Mouse (Mus musculus): ENCODE measurements around the gene Cytip.

Cytip gene

DNA sequence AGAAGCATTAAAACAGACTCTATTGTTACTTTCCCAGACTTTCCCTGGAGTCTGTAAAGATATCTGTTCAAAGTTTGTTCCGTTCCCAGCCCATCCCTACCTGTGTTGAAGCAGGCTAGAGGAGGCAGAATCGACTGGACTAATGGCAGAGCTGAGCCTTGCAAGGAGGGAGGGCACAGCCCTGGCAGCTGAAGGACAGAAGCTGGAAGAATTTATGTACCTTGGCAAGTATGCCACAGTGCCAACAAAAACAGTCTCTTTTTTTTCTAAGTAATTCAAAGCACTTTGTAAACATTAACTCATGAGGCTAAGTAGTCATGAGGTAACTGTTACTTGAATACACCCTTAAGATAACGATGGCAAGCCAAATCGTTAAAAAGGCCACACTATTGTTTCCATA is at the start of gene Cytip:
Cytip (minus strand) TSS at position 187 of the 400 bp plus-strand sequence.
- DNase-seq (ENCODE audit: low read depth) = no peak

DNA sequence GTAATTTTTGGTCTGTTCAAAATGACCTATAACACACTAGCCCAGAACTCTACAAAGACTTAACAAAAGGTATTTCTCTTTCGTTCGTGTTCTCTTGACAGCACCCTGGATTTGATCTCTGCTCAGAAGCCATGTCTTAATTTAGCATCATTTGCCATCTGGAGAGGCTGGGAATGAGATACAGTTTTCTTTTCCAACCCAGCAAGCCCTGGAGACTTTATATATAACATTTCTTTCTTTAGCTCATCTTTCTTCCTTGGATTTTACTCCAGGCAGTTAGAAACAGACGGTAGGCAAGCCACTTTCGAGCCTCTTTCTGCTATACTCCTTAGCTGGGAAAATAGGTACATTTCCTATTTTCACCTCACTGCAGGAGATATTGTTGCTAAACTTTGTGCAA is 45.3 kb upstream of the Cytip start:
- no peak for DNase-seq (ENCODE audit: low read depth)

DNA sequence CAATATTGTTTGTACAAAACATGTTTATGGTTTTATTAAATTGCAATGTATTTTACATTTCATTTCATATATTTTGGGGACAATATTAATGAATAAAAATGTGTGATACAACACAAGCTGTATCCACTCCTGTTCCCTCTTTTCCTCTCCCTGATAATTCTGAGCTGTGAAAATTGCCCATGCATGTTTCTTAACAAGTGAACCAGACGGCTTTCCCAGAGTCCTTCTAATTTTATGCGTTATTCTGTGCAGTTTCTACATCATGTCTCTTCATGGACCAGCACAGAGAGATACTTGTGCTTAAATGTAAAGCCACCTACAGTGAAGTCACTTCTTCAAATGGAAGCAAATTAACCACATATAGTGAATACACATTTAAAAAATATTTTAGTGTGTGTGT is 42.2 kb upstream of the Cytip start:
- DNase-seq (ENCODE audit: low read depth) = no peak

DNA sequence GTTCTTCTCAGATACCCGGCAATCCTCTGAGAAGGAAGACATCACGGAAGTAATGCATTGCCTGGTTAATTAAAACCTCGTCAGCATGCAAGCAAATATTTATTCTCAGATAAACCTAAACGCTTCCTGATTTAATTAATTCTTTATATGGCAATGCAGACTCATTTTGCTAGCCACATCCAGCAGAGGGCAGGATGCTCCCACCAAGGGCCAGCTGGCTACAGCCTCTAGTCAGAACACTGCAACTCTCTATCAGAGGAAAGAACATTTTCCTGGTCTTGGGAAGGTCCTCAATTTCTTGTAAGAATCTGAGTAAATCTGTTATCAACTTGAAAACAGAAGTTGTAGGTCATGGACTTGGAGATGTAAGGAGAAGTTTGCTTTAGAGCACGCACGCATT is 4.1 kb upstream of the Cytip start:
- peak; percentile 61 for DNase-seq (ENCODE audit: low read depth)

DNA sequence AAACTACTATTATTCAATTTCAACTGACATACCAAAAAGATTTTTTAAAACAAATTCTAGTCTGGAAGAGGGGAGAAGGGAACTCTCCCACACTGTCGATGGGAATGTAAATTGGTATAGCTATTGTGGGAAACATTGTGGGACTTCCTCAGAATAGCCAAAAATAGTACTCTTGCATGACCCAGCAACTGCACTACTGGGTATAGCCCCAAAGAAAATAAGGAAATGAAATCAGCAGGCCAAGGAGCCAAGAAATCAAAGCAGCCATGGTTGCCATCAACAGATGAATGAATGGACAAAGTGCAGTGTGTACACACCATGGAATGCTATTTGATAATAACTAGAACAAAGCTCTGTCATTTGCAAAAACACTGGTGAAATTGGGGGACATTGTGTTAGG is 1.5 kb upstream of the Cytip start:
- DNase-seq (ENCODE audit: low read depth) = no peak

DNA sequence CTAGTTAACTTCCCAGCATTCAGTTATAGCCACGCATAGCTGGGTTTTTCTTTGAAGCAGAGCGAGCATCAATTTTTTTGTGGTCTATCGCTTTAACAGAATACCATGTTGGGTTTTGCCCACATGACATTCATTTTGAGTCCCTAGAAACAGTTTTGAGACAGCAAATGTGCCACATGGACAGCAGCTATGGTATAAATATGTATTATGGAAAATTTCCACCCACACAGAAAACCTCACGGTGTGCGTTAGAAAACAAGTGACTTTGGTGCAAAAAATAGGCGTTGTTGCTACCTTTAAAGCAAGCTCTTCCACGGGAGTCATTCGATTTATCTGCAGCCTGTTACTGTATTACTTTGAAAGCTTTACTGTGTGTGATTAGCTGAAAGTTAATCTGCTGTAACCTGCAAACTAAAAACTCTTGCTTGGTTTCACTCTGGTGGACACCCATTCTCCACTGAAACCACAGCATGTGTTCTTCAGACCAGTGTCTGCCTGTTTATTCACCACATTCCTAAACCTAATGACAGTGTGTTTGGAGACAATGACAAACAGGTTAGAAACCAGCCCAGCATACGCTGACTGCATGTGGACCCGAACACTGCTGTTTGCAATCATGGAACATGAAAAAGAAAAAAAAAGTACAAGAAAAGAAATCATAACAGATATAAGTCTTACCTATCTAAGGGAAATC is 763 bp downstream of the Cytip start:
- DNase-seq (ENCODE audit: low read depth) = no peak

DNA sequence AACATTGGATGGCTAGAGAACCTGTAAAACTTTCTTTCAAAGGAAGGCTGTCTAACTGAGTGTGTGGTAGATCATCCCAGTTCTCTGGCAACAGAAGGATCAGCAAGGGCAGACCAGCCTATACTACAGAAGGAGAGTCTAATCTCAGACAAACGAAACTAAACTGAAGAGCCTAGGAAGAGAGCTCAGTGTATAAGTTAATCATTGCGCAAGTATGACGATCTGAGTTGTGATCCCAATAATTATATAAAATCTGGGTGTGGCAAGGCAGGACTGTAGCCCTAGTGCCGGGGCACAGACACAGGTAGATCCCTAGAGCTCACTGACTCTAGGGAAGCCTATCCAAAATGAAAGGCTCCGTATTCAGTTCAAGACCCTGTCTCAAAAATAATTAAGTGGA is 3.2 kb downstream of the Cytip start:
- DNase-seq (ENCODE audit: low read depth) = no peak

DNA sequence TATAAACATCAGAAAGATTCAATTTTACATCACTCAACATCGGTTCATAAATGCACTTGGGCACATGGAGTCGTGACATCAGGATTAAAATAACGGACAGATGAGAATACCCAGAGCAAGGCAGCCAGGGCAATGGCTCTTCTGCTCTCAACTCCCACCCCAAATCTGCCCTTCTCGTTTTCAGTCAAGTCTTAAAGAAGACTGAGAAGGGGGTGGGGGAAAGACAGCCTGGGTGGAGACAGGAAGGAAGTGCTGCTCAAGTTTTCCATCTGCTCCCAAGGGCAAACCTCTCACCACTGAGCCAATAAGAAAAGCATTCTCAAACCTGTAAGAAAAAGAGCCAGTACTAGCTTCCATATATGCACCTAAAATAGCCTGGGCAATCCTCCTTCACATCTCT is 5.8 kb downstream of the Cytip start:
- peak; percentile 65 for DNase-seq (ENCODE audit: low read depth)

DNA sequence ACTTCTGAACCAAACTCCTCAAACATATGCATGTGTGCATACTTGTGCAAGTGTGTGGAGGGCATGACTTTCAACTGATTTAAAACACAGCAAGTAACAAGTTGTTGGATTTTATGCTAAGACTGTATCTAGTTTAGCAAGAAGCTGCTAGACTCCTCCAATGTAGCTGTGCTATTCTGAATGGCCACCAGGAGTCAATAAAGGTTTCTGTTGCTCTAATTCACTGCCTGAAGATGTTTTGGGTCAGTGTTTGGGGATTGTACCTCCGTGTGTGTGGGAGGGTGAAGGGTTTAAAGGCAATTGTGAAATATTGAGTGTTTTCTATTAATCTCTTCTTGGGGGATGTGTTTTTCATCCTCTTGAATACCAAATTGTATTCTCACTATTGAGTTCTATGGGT is 6.4 kb downstream of the Cytip start:
- peak; percentile 29 for DNase-seq (ENCODE audit: low read depth)

DNA sequence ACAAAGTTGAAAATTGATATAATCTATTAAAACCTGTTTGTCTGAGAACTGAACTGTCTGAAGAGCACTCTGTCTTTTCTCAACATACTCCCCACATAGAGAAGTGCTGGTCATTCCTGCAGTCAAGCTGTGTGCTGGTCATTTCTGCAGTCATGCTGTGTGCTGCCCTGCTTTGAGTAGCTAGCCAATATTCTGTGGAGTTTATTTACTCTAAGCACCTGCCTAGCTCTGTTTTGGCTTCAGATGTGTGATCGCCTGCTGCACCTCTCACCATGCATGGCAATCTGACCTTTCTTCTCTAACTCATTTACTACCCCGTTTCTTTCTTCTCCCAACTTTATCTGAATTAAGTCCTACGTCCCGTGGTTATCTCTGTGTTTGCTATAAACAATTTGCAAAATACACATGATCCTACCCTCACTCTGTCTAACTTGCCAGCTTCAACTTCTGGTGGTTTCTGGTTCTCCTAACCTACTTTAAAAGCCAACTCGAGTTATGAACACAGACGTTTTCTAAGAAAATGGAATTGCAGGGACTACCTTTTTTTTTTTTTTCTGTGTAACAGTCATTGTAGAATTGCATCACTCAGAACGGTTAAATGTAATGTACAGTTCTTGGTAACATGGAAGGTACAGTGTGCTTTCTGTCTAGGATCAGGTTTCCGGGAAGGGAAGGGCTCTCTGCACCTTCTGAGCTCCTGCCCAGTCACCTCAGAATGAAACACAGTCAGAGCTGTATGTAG is 7.9 kb downstream of the Cytip start:
- DNase-seq (ENCODE audit: low read depth) = no peak

DNA sequence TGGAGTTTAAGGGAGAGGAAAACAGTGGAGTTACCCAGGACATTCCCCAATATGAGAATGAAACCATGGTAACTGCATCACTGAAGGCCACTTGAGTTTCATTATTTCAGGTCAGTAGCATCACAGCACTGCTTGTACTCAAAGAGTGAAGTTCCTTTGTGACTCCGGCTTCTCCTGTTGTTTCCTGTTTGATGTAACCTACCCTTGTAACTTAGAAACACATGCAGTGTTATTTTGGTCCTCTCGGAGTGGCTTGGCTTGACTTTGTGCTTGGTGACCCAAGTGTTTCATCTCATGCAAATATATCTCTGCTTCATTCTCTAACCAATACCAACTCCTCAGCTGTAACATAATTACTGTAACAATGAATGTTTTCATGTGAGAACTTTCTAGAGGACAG is 11.1 kb downstream of the Cytip start:
- DNase-seq (ENCODE audit: low read depth) = no peak

DNA sequence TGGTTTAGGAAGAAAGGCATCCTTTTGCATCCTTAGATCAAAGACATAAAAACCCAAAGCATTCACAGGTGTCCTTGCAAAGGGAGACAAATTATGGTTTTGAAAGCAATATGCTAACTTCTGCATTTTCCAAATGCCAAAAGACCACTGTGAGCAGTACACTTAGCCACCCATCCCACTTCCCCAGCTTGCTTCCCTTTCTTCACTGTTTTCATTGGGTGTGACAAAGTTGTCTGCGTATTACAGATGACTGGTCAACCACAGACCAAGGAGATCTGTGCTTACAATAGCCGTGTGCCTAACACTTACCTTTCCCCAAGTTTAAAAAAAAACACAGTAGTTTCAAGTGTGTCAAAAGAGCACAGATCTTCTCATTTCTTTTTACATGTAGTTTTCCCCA is 11.7 kb downstream of the Cytip start:
- DNase-seq (ENCODE audit: low read depth) = peak; percentile 77

DNA sequence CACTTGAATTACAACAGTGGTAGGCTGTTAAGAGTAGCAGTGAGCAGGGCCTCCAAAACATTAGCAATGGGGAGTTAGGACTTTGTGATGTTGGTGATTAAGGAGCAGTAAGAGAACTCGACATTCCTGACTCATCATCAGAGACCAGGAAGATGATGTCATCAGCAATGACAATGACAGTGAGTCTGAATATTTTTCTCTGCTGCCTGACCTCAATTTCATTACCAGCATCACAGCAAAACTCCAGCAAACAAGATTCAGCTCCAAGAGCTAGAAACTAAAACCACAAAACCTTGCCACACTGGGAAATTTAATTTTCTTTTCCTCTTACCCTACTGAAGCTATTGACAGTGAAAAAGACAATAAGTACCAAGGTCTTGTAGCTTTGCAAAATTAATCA is 14.6 kb downstream of the Cytip start:
- DNase-seq (ENCODE audit: low read depth) = peak; percentile 56

DNA sequence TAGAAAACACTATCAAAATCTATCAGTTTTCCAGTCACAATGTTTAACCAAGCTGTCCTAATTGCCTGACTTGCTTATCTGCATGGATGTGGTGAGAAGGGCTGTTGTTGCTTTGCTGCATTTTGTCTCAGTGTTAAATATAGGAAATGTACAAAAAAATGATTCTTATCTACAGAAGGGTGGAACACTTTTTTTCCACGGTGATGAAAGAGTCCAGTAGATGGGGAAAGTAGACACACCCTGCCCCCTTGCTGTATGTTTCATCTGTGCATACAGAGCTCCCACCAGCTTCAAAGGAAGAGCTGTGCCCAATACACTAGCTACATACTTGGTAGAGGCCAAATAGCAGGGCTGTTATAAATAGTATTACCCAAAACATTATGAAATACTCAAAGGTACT is 16.3 kb downstream of the Cytip start:
- DNase-seq (ENCODE audit: low read depth) = peak; percentile 85

DNA sequence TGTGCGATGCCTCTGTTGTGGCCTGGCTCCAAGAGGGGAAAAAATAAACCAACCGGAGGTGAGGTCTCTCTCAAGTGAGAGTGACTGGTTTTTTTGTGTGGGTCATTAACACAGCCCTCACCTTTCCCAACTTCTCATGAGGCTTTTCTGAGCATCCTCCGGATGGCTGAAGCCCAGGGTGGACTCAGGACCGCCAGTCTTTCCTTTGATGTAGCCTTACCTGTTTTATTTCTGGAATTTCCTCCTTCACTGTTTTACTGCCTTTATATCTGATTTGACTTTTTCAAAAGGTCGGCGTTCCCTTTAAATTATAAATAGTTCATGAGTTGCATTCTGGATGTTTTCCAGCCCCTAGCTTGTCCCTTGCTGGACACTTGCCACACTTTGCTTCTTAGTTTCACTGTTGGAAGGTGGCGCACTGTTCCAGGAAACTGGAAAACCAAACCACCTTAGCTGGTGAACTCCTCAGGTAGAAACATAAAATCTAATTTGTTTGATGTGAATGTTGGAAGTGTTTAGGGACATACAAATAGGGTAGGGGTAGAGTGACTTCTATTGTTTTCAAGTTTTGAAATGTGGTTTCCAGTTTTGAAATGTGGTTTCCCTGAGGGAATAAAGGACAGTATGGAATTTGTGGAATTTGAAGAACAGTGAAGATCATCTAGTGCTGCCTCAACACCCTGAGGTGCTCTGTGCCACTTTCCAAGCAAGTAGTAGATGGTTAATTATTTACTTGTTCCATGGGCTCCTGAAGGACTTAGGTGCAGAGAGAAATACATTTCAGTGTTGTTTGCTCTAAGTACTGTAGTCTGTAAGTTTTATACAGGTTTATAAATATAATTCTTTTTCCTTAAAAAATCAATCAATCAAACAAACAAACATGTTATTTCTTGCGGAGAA is 19.7 kb downstream of the Cytip start:
- no peak for DNase-seq (ENCODE audit: low read depth)

DNA sequence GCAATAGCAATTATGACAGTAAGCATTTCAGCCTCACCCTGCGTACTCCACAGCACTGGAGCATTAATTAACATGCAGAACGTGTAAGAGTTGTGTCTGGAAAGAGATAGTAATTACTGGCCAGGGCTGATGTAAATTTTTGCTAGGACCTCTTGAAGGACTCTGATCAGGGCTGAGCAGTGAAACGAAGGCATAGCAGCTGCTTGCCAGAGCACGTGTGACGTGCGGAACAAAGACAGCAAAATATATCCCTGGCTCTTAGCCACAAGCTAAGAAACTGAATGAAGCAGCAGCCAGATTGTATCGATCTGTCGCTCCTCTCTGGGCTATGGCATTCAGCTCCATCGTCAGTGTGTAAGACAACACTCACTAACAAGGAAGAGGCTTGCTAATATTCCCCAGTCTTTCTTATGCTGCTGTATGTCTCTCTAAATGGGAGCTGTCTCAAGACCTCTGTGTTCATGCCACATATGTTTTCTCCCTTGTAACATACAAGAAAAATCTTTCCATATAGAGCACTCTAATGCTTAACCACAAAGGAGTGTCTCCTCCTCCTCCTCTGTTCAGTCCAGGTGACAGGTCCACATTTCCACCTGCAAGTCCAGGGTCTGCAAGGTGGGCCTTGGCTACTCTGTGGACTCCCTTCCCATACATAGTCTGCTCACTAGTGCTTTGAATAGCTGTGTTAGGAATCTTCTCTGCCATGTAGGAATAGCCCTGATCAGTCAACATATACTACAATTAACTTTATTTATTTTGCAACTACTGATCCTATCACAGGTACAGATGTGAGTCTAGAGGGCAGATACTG is 20.7 kb downstream of the Cytip start:
- no peak for DNase-seq (ENCODE audit: low read depth)

DNA sequence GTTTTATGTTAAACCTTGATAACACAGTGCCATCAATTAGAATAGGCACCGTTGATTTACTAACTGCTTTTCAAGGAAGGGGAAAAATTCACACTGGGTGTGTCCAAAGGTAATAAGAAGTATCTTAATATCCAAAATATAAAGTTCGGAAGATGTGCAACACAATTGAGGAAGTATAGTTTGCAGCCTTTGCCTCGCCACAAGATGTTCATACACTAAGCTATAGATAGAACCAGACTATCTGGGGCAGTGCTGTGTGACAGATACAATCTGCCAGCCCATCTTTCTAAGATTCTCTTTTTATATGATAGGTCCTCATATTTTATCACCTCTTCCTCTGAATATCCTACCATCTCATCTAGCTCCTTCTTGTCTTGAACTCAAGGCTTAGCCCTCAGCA is 22.4 kb downstream of the Cytip start:
- peak; percentile 49 for DNase-seq (ENCODE audit: low read depth)

DNA sequence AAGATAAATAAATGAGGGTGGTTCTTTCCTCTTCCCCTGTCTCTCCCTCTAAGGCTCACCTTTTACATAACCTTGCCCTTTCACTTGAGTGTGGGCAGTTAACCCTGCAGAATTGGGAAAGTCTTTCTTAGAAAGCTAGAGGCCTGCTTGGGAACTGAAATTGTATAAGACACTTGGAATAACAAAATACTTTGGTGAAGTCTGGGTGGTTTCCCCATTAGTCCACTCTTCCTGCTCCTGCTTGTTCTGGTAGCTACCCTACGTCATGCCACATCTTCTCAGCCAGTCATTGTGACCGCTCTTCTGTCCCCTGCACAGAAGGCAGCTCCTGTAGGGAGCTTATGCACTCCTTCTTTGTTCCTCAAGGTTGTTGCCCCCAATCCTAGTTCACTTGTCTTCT is 26.2 kb downstream of the Cytip start:
- DNase-seq (ENCODE audit: low read depth) = no peak

DNA sequence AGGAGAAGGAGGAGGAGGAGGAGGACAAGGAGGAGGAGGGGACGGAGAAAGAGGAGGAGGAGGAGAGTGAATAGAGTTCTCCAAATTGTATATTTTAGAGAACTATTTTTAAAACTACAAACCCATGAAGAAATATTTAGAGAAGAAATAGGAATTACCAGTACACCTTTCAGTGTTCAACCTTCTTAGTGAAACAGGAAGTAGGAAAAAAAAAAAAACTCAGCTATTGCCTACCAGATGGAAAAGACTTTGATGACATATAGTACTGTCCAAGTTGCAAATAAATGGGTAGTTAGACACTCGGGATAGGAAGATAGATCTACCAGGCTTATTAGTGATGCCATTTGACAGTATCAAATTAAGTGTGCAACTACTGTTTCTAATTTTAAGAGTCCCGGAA is 27.7 kb downstream of the Cytip start:
- DNase-seq (ENCODE audit: low read depth) = no peak

DNA sequence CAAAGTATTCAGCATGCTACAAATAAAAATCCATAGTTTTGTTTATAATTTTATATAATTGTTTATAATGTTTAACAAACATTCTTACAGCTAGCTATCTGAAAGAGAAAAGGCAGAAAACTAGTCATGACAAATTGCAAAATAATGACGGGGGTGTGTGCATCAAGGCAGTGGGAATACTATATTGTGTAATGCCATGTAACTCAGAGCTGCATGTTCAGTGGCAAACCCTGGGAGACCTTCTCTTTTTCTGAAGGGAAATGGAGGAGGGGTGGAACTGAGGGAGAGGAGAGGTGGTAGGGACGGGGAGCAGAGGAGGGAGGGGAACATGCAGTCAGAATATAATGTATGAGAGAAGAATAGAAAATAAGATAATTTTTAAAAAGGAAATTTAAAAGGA is 28.6 kb downstream of the Cytip start:
- peak; percentile 24 for DNase-seq (ENCODE audit: low read depth)

DNA sequence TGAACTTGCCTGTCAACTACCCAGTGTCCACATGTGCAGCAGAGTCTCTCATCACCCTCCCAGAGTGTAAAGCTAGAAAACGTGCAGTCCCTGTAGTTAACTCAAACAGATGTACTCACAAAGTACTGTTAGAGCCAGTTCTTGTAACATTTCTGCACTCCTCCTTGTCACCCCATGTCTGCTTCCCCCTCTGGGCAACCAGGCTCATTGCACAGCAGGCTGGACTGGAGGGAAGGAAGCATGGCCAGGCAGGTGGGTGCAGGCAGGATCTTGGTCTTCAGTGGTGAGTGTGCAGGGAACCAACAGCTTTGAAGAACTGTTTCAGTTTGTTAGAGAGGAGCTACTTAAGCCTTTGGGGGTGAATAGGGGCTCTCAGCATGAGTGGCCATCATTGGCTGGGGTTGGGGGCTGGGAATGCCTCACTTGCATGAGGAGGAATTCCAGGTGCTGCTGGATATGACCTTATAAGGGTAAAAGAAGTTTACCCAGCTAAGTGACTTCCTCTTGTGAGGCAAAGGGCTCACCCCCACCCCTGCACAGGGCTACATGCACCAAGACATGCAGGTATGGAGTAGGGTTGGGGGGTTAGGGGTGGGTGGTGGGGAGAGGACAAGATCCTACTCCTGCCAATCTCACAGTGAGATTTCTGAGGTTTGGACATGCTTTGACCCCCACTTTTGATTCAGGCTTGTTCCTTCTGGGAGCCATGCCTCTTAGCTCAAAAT is 31.7 kb downstream of the Cytip start:
- peak; percentile 58 for DNase-seq (ENCODE audit: low read depth)
